ENCODE assay signal across 9 mouse cellular contexts in genomic region chr9:95750746-95751145, GRCm38 (mm10). TPM values are rescaled to one million over a fixed set of nuclear protein-coding genes. Genes with fewer than 3 reads are reported as not detected.
DNase-seq lines count a peak whose midpoint lies in the region; ATAC-seq and TF ChIP-seq lines count a peak whose summit lies in the region.
"Had no signal": no experiment of that assay in that cellular context is flagged by ENCODE, and none has a peak within 500 bp of the region (broad histone marks: within the 10 kb centered on the region; RNA-seq: fewer than 3 reads in every experiment).

No protein-coding gene starts in this region.

- peak; percentile 53 for TF ChIP-seq CTCF in midbrain, postnatal 0 days (IDR thresholded peaks at IDR 0.05)

- H3K9me3 ChIP-seq in kidney, embryonic 14.5 days (ENCODE audit: control insufficient read depth, low read length): no peaks in the 10 kb centered on the region
- H3K9me3 ChIP-seq in embryonic facial prominence, embryonic 14.5 days (ENCODE audit: control insufficient read depth, low read length): no peaks in the 10 kb centered on the region
- H3K9me3 ChIP-seq in intestine, embryonic 14.5 days (ENCODE audit: control insufficient read depth, low read length): no peaks in the 10 kb centered on the region
- no peaks in the 10 kb centered on the region for H3K9me3 ChIP-seq in midbrain, postnatal 0 days (ENCODE audit: low read length)

- no peaks in the 10 kb centered on the region for H3K4me1 ChIP-seq in kidney, embryonic 14.5 days (ENCODE audit: control insufficient read depth, insufficient read depth, low read length)
- H3K4me1 ChIP-seq in embryonic facial prominence, embryonic 14.5 days (ENCODE audit: control insufficient read depth, insufficient read depth, low read length): peaks cover 4% of the 10 kb centered on the region; the same call in 1 of the 2 replicates
- no peaks in the 10 kb centered on the region for H3K4me1 ChIP-seq in intestine, embryonic 14.5 days (replicated peaks; ENCODE audit: control insufficient read depth, insufficient read depth, low read length)
- no peaks in the 10 kb centered on the region for H3K4me1 ChIP-seq in midbrain, postnatal 0 days (ENCODE audit: insufficient read depth, low read length)

- peaks cover 12% of the 10 kb centered on the region for H3K27me3 ChIP-seq in kidney, embryonic 14.5 days (ENCODE audit: control insufficient read depth, insufficient read depth, low read length)
- H3K27me3 ChIP-seq in embryonic facial prominence, embryonic 14.5 days (replicated peaks; ENCODE audit: control insufficient read depth, insufficient read depth, low read length): peaks cover 13% of the 10 kb centered on the region
- 0 out of 2 replicates have a peak, but pooled peaks cover 4% of the 10 kb centered on the region for H3K27me3 ChIP-seq in intestine, embryonic 14.5 days (replicated peaks; ENCODE audit: control insufficient read depth, insufficient read depth, low read length)
- no peaks in the 10 kb centered on the region for H3K27me3 ChIP-seq in midbrain, postnatal 0 days (ENCODE audit: insufficient read depth, low read length)

- peak overlapping the region; percentile 98 for H3K4me2 ChIP-seq in kidney, embryonic 14.5 days (replicated peaks; ENCODE audit: low read depth, low read length)
- H3K4me2 ChIP-seq in embryonic facial prominence, embryonic 14.5 days (ENCODE audit: low read depth, low read length): peak overlapping the region; percentile 88
- peak overlapping the region; percentile 54 for H3K4me2 ChIP-seq in intestine, embryonic 14.5 days (ENCODE audit: low read length)
- H3K4me2 ChIP-seq in midbrain, postnatal 0 days (ENCODE audit: low read depth, low read length, poor library complexity, severe bottlenecking): peak overlapping the region; percentile 88

- 42% methylated on average over 9 of the region's 9 CpGs for WGBS in kidney, embryonic 14.5 days
- WGBS in embryonic facial prominence, embryonic 14.5 days: 37% methylated on average over 9 of the region's 9 CpGs
- 39% methylated on average over 9 of the region's 9 CpGs for WGBS in intestine, embryonic 14.5 days
- 33% methylated on average over 9 of the region's 9 CpGs for WGBS in midbrain, postnatal 0 days

- no peak for DNase-seq in kidney, adult 11 months
- no peak for DNase-seq in embryonic facial prominence, embryonic 14.5 days (ENCODE audit: low spot score)
- no peak for DNase-seq in intestine, embryonic 14.5 days (ENCODE audit: low spot score)
- peak; percentile 23 for DNase-seq in midbrain, postnatal 0 days (ENCODE audit: low spot score)
- no peak for DNase-seq in layer of hippocampus, postnatal 14 days (ENCODE audit: low spot score in 2 of 2)
- DNase-seq in left cerebral cortex, adult 8-10 months (ENCODE audit: low spot score in 2 of 2): no peak
- no peak for DNase-seq in gastrocnemius, postnatal 4 days (ENCODE audit: low spot score in 2 of 2)

- peak overlapping the region; percentile 81; the same call in 1 of the 2 replicates for H3K4me3 ChIP-seq in kidney, embryonic 14.5 days (ENCODE audit: low read length)
- peak overlapping the region; percentile 84 for H3K4me3 ChIP-seq in embryonic facial prominence, embryonic 14.5 days (ENCODE audit: low read depth, low read length)
- peak overlapping the region; percentile 78 for H3K4me3 ChIP-seq in intestine, embryonic 14.5 days (ENCODE audit: low read depth, low read length)
- peak overlapping the region; percentile 99 for H3K4me3 ChIP-seq in midbrain, postnatal 0 days (ENCODE audit: low read depth, low read length)

- no peaks in the 10 kb centered on the region for H3K36me3 ChIP-seq in kidney, embryonic 14.5 days (ENCODE audit: control insufficient read depth, insufficient read depth, low read length)
- no peaks in the 10 kb centered on the region for H3K36me3 ChIP-seq in embryonic facial prominence, embryonic 14.5 days (ENCODE audit: control insufficient read depth, insufficient read depth, low read length)
- no peaks in the 10 kb centered on the region for H3K36me3 ChIP-seq in intestine, embryonic 14.5 days (ENCODE audit: control insufficient read depth, insufficient read depth, low read length)
- H3K36me3 ChIP-seq in midbrain, postnatal 0 days (ENCODE audit: insufficient read depth, low read length): no peaks in the 10 kb centered on the region
- H3K36me3 ChIP-seq: G1E had no signal

- H3K27ac ChIP-seq in kidney, embryonic 14.5 days (ENCODE audit: low read depth, low read length): no peak overlapping the region
- no peak overlapping the region for H3K27ac ChIP-seq in embryonic facial prominence, embryonic 14.5 days (replicated peaks; ENCODE audit: low read depth, low read length)
- H3K27ac ChIP-seq in intestine, embryonic 14.5 days (ENCODE audit: low read depth): no peak overlapping the region
- H3K27ac ChIP-seq in midbrain, postnatal 0 days (ENCODE audit: low read depth, low read length): no peak overlapping the region

- ATAC-seq in kidney, embryonic 14.5 days (ENCODE audit: low FRiP score, low TSS enrichment): no peak
- no peak for ATAC-seq in embryonic facial prominence, embryonic 14.5 days (ENCODE audit: low read depth)
- ATAC-seq in intestine, embryonic 14.5 days (replicated peaks; ENCODE audit: low FRiP score, low TSS enrichment, low read depth): no peak
- no peak for ATAC-seq in midbrain, postnatal 0 days (ENCODE audit: low FRiP score)

- no peak overlapping the region for H3K9ac ChIP-seq in kidney, embryonic 14.5 days (ENCODE audit: low read depth, low read length)
- no peak overlapping the region for H3K9ac ChIP-seq in embryonic facial prominence, embryonic 14.5 days (ENCODE audit: low read depth, low read length)
- H3K9ac ChIP-seq in intestine, embryonic 14.5 days (ENCODE audit: low read length): no peak overlapping the region
- H3K9ac ChIP-seq in midbrain, postnatal 0 days (replicated peaks; ENCODE audit: low read length, poor library complexity, severe bottlenecking): peak overlapping the region; percentile 97; the same call in 1 of the 2 replicates

RNA-seq across cellular contexts. Expression of gene Trpc1, which starts 0.6 kb away (rescaled TPM):
- 3.4 and 4.8 TPM in 2 replicates for polyA plus RNA-seq in kidney, embryonic 14.5 days (2014; fragmentation: Nextera tagmentation; extraction: Ambion mirVana)
- polyA plus RNA-seq in embryonic facial prominence, embryonic 14.5 days (2014; fragmentation: Nextera tagmentation; extraction: Ambion mirVana): 3.0 and 3.9 TPM in 2 replicates
- polyA plus RNA-seq in intestine, embryonic 14.5 days (2014; fragmentation: Nextera tagmentation; extraction: Ambion mirVana): 5.7 and 6.5 TPM in 2 replicates
- total RNA-seq in midbrain, postnatal 0 days (2014; rRNA removed): 22.3 and 25.0 TPM in 2 replicates
- 5.4 and 7.1 TPM in 2 replicates for polyA plus RNA-seq in midbrain, postnatal 0 days (2015; fragmentation: Nextera tagmentation; extraction: Ambion mirVana)
- 10 to 100 TPM; 47.9 to 48.5 TPM for total RNA-seq in layer of hippocampus, postnatal 14 days (2021)
- 10 to 100 TPM; 40.8 to 46.5 (median 42.6) TPM for total RNA-seq in left cerebral cortex, adult 8-10 months (2022)
- total RNA-seq in gastrocnemius, postnatal 4 days (2021): 1 to 10 TPM; 3.3 to 3.7 TPM
- polyA plus RNA-seq: G1E had no signal
